Mouse (Mus musculus) liver, postnatal 0 days (tissue): ENCODE results near the gene BC029722. TPM values are rescaled to one million over a fixed set of nuclear protein-coding genes. Genes with fewer than 3 reads are reported as not detected.
A peak's percentile ranks its signal among the peaks of the same experiment; 100 is the strongest.

Source experiments
- ATAC-seq: fragments of 200-750 bp; cut with Nextera tagmentation; 2 replicates; pipeline ENCODE4 v1.8.0; 2017; ENCODE audit warnings: mild to moderate bottlenecking, moderate library complexity
- DNase-seq: peaks from one replicate; pipeline ENCODE4 v3.0.0-alpha.2; 2016
- H3K27ac ChIP-seq: fragments of 300-500 bp; sonication (generic); 2 replicates; pipeline ENCODE4 v1.5.1; 2014; ENCODE audit warnings: antibody characterized with exemption, moderate library complexity, mild to moderate bottlenecking, low read depth
- H3K27me3 ChIP-seq: fragments of 300-500 bp; sonication (generic); 2 replicates; pipeline ENCODE4 v1.6.1; 2014; ENCODE audit warnings: low read length, control low read depth, mixed read lengths; ENCODE audit not compliant: insufficient read depth
- H3K36me3 ChIP-seq: fragments of 300-500 bp; sonication (generic); replicated peaks from 2 replicates; pipeline ENCODE4 v1.6.1; 2014; ENCODE audit warnings: mild to moderate bottlenecking, control low read depth, low read length, moderate library complexity, mixed read lengths; ENCODE audit not compliant: insufficient read depth
- H3K4me1 ChIP-seq: fragments of 300-500 bp; sonication (generic); 2 replicates; pipeline ENCODE4 v1.6.1; 2014; ENCODE audit warnings: antibody characterized with exemption, mild to moderate bottlenecking, control low read depth; ENCODE audit not compliant: insufficient read depth
- H3K4me2 ChIP-seq: fragments of 300-500 bp; sonication (generic); 2 replicates; pipeline ENCODE4 v1.6.1; 2014; ENCODE audit warnings: low read depth, mild to moderate bottlenecking, low read length, moderate library complexity, mixed read lengths
- H3K4me3 ChIP-seq: fragments of 300-500 bp; sonication (generic); 2 replicates; pipeline ENCODE4 v1.5.1; 2014; ENCODE audit warnings: low read depth, low read length
- H3K9ac ChIP-seq: fragments of 300-500 bp; sonication (generic); replicated peaks from 2 replicates; pipeline ENCODE4 v1.6.1; 2014; ENCODE audit warnings: mild to moderate bottlenecking, moderate library complexity
- H3K9me3 ChIP-seq: fragments of 300-500 bp; sonication (generic); 2 replicates; pipeline ENCODE4 v1.6.1; 2016; ENCODE audit warnings: mild to moderate bottlenecking, control low read depth, low read length, mixed read lengths
- CTCF ChIP-seq: sonication (generic); IDR thresholded peaks from 2 replicates; pipeline ENCODE4 v1.5.1; 2016; ENCODE audit warnings: antibody characterized with exemption, low read depth
- EP300 ChIP-seq: IDR thresholded peaks from 2 replicates; pipeline ENCODE4 v1.6.1; 2016; ENCODE audit warnings: antibody characterized with exemption, low read depth, mild to moderate bottlenecking
- WGBS: fragments of 180-500 bp; shearing (Covaris S2); extraction: QIAGEN DNeasy Blood & Tissue Kit; methylation state at CpG from one replicate; pipeline ENCODE4 v1.1.7; 2014; ENCODE audit not compliant: insufficient replicate concordance; 5-methylcytosine and 5-hydroxymethylcytosine counted together
- polyA plus RNA-seq: library from polyadenylated mRNA; unstranded; fragments of >200 nt; fragmentation: Nextera tagmentation; extraction: Ambion mirVana; gene quantifications from 2 replicates; pipeline ENCODE4 v1.2.1, GENCODE M21; 2015

Gene BC029722
- 6.6 and 7.5 TPM in 2 replicates for polyA plus RNA-seq

DNA sequence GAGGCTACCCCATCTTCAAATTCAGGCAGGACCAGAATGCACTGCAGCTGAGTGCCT, at the start of gene BC029722:
BC029722 (minus strand) TSS at position 35 of the 57 bp plus-strand sequence.
- no peak for TF ChIP-seq EP300
- TF ChIP-seq CTCF: no peak
- H3K36me3 ChIP-seq: peaks cover 34% of the 10 kb centered on the region
- peak within 1 kb of the TSS; percentile 88 for H3K27ac ChIP-seq
- no peaks in the 10 kb centered on the region for H3K27me3 ChIP-seq
- H3K4me3 ChIP-seq: peak within 1 kb of the TSS; percentile 80
- peak within 1 kb of the TSS; percentile 99 for H3K4me2 ChIP-seq
- DNase-seq: no peak
- no peaks in the 10 kb centered on the region for H3K9me3 ChIP-seq
- no peak for ATAC-seq
- peaks cover 15% of the 10 kb centered on the region for H3K4me1 ChIP-seq
- H3K9ac ChIP-seq: peak within 1 kb of the TSS; percentile 91

DNA sequence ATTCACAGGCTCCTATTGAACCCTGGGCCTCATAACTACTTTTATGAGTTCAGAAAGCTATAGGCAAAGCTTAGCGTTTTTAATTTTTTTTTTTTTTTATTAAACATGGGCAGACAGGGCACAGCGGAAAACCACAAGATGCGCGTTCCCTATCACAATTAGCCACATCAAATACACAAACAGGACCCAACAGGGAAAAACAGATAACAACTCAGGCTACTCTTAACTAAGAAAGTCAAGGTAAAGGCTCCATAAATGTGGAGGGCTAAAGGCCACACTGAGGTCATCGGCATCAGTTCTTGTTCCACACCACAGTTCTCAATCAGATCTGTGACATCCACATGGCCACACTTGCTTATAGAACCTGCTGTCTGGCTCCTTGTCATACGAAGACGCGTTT, 49.1 kb upstream of the BC029722 start:
- ATAC-seq (no peak), DNase-seq (no peak)
- Histone ChIP-seq H3K9ac (no peak overlapping the region), H3K4me3 (no peak overlapping the region), H3K36me3 (peaks cover 7% of the 10 kb centered on the region; the same call in 1 of the 2 replicates), H3K27ac (no peak overlapping the region), H3K4me2 (no peak overlapping the region), H3K9me3 (no peaks in the 10 kb centered on the region), H3K27me3 (no peaks in the 10 kb centered on the region), H3K4me1 (no peaks in the 10 kb centered on the region)
- 71% methylated on average over 8 of the region's 8 CpGs for WGBS
- TF ChIP-seq CTCF (no peak), EP300 (no peak)

DNA sequence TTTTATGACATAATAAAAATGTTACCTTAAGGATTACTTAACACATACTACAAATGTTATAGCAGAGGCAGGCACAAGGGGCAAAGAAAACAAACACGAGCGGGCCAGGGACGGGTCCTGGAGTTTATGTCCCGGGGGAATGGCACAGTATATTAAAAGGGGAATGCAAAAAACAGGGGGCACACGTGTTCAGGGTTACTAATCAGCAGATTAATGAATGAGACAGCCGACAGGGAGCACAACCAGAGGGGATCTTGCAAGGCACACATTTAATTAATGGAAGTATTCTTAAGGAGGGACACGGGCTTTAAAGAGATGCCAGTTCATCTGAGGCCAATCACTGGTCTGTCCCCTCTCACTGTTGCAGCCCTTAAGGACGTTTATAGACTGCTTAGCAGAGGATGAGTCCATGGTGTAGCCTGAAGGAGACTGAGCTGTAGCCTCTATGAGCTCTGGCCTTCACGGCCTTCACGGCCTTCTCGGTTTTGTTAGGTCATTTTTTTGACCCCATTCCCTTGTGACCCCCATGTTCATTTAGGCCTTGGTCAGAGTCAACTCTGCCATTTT, 44.2 kb upstream of the BC029722 start:
- Histone ChIP-seq H3K9ac (no peak overlapping the region), H3K27ac (no peak overlapping the region), H3K4me2 (no peak overlapping the region), H3K4me3 (no peak overlapping the region), H3K27me3 (no peaks in the 10 kb centered on the region), H3K9me3 (no peaks in the 10 kb centered on the region), H3K36me3 (peaks cover 2% of the 10 kb centered on the region; the same call in 1 of the 2 replicates), H3K4me1 (no peaks in the 10 kb centered on the region)
- ATAC-seq: no peak
- TF ChIP-seq CTCF: no peak
- no peak for TF ChIP-seq EP300
- 78% methylated on average over 11 of the region's 11 CpGs for WGBS
- no peak for DNase-seq

DNA sequence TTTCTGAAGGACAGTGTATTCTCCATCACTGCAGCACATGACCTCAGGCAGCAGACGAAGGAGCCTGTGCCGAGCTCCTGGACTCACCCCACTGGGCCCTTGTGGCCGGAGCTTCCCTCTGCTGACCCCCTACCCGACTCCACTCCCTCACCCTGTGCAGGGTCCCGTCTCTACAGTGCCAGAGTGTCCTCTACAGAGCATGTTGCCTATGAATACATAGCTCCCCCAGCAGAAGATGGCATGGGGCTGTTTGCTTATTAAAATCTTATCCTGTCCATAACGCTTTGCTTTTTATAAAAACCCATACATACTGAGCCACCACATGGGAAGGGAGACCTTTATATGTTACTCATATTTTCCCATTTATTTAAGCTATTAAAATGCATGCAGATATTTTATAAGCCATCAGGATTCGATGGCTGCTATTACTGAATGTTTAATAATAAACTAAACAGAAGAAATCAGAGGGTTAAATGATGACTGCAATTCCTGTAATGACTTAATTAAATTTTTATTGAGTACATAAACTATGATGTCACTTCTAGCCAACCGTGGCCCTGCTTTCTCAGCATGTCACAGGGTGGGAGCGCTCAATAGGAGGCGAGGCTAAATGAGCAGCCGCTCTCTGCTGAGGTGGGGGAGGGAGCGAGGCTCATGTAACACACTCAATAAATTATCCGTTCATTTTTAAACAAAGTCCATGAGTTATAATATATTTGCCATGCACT, 43.5 kb upstream of the BC029722 start:
- H3K4me3 ChIP-seq: no peak overlapping the region
- H3K4me1 ChIP-seq: no peaks in the 10 kb centered on the region
- no peaks in the 10 kb centered on the region for H3K9me3 ChIP-seq
- ATAC-seq: no peak
- no peak overlapping the region for H3K9ac ChIP-seq
- TF ChIP-seq CTCF (no peak), EP300 (no peak)
- WGBS: 89% methylated on average over 13 of the region's 13 CpGs
- H3K27ac ChIP-seq: no peak overlapping the region
- H3K27me3 ChIP-seq: no peaks in the 10 kb centered on the region
- DNase-seq: no peak
- H3K4me2 ChIP-seq: no peak overlapping the region
- H3K36me3 ChIP-seq: peaks cover 2% of the 10 kb centered on the region; the same call in 1 of the 2 replicates

DNA sequence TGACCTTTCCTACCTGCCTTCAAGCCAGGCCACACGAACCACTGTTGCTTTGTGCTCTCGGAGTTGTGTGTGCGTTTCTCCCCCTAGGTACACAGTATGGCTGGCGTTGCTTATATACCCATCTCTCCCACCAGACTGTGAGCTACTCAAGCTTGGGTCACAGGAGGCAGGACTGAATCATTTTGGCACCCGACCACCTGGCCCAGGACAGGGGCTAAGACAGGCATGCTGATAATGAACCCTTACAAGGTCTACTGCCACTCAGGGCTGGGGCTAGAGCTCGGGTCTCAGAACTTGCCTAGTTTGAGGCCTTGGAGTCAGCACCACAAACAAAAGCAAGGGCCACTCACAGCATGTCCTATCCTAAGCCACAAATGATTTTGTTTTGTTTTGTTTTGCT, 42.4 kb upstream of the BC029722 start:
- H3K9me3 ChIP-seq: no peaks in the 10 kb centered on the region
- no peak overlapping the region for H3K4me3 ChIP-seq
- no peak overlapping the region for H3K4me2 ChIP-seq
- ATAC-seq (no peak), DNase-seq (no peak)
- H3K27me3 ChIP-seq: no peaks in the 10 kb centered on the region
- H3K4me1 ChIP-seq: no peaks in the 10 kb centered on the region
- TF ChIP-seq EP300 (no peak), CTCF (no peak)
- no peak overlapping the region for H3K9ac ChIP-seq
- peaks cover 3% of the 10 kb centered on the region; the same call in 1 of the 2 replicates for H3K36me3 ChIP-seq
- no peak overlapping the region for H3K27ac ChIP-seq
- 75% methylated on average over 6 of the region's 6 CpGs for WGBS

DNA sequence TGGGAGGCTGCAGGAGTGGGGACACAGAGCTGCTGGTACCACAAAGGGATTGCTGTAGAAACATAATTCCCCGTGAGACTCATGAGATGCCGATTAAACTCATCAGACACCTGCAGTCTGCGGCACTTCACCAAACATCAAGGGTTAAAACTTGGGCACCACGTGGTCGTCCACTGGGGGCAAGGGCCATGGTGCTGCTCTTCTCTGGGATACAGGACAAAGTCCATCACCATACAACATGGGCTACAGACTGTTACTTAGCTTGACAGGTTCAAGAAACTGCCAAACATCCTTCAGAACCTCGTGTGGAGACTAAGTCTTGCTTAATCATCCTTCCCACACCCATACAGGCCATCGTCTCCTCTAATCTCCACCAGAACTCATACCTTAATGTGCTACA, 40.9 kb upstream of the BC029722 start:
- no peak overlapping the region for H3K4me3 ChIP-seq
- H3K9ac ChIP-seq: no peak overlapping the region
- no peaks in the 10 kb centered on the region for H3K9me3 ChIP-seq
- TF ChIP-seq EP300: no peak
- no peak for TF ChIP-seq CTCF
- no peak for ATAC-seq
- no peaks in the 10 kb centered on the region for H3K4me1 ChIP-seq
- no peaks in the 10 kb centered on the region for H3K27me3 ChIP-seq
- no peak for DNase-seq
- peaks cover 10% of the 10 kb centered on the region; the same call in 1 of the 2 replicates for H3K36me3 ChIP-seq
- H3K4me2 ChIP-seq: no peak overlapping the region
- WGBS: 71% methylated on average over 7 of the region's 7 CpGs
- H3K27ac ChIP-seq: no peak overlapping the region
